Mouse (Mus musculus) thymus, adult 18-20 months (tissue): ENCODE measurements around the gene Kctd17.

Source experiments
- DNase-seq, 2 experiments: peaks; one replicate each; pipeline ENCODE4 v3.0.0; 2022; ENCODE audit warnings: mixed read lengths in 2 of 2

Gene Kctd17

GRCm38 (mm10) chr15:78428391-78429138 lies at the start of gene Kctd17:
TSS of gene Kctd17 (plus strand) at chr15:78428564.
- no peak for DNase-seq

GRCm38 (mm10) chr15:78380208-78380607 lies 48.2 kb upstream of the Kctd17 start:
- DNase-seq, result no peak

- no peak for DNase-seq
Observed at GRCm38 (mm10) chr15:78380741-78381140, 47.6 kb upstream of the Kctd17 start.

- DNase-seq, result no peak
Observed at GRCm38 (mm10) chr15:78382115-78382514, 46.2 kb upstream of the Kctd17 start.

GRCm38 (mm10) chr15:78383450-78384219 lies 44.7 kb upstream of the Kctd17 start:
- DNase-seq, result no peak

- DNase-seq, result no peak
Observed at GRCm38 (mm10) chr15:78384220-78385116, 43.9 kb upstream of the Kctd17 start.

GRCm38 (mm10) chr15:78385564-78385963 lies 42.8 kb upstream of the Kctd17 start:
- no peak for DNase-seq

GRCm38 (mm10) chr15:78390855-78391254 lies 37.5 kb upstream of the Kctd17 start:
- peak in 1 of 2 experiments; percentile 25 for DNase-seq

- DNase-seq, result no peak
Observed at GRCm38 (mm10) chr15:78395478-78395962, 32.8 kb upstream of the Kctd17 start, which contains the start of gene Tex33. TSS of gene Tex33 (minus strand) at chr15:78395912.

- DNase-seq, result no peak
Observed at GRCm38 (mm10) chr15:78401345-78401744, 27.0 kb upstream of the Kctd17 start.

- no peak for DNase-seq
Observed at GRCm38 (mm10) chr15:78401921-78402320, 26.4 kb upstream of the Kctd17 start.

- DNase-seq, result no peak
Observed at GRCm38 (mm10) chr15:78402423-78402822, 25.9 kb upstream of the Kctd17 start.

GRCm38 (mm10) chr15:78403301-78403741 lies 25.0 kb upstream of the Kctd17 start:
- DNase-seq, result no peak

GRCm38 (mm10) chr15:78403896-78404295 lies 24.5 kb upstream of the Kctd17 start:
- DNase-seq, result no peak

GRCm38 (mm10) chr15:78405098-78405497 lies 23.3 kb upstream of the Kctd17 start:
- DNase-seq, result no peak

- DNase-seq, result peak; percentile 63 to 74
Observed at GRCm38 (mm10) chr15:78405517-78406211, 22.7 kb upstream of the Kctd17 start, which contains the start of gene Tst. TSS of gene Tst (minus strand) at chr15:78405907.

GRCm38 (mm10) chr15:78406293-78406934 lies 21.9 kb upstream of the Kctd17 start, which contains the start of gene Mpst:
TSS of gene Mpst (plus strand) at chr15:78406416.
- peak; percentile 77 to 85 for DNase-seq

- no peak for DNase-seq
Observed at GRCm38 (mm10) chr15:78409570-78410052, 18.8 kb upstream of the Kctd17 start.

- DNase-seq, result no peak
Observed at GRCm38 (mm10) chr15:78413083-78413718, 15.2 kb upstream of the Kctd17 start.

- DNase-seq, result no peak
Observed at GRCm38 (mm10) chr15:78413719-78414117, 14.6 kb upstream of the Kctd17 start.

GRCm38 (mm10) chr15:78414157-78414556 lies 14.2 kb upstream of the Kctd17 start:
- no peak for DNase-seq
